Mouse (Mus musculus) intestine, embryonic 15.5 days (tissue): ENCODE results near the gene Mmp9. TPM values are rescaled to one million over a fixed set of nuclear protein-coding genes. Genes with fewer than 3 reads are reported as not detected.

Source experiments
- ATAC-seq: fragments of 200-750 bp; cut with Nextera tagmentation; 2 replicates; pipeline ENCODE4 v1.8.0; 2017; ENCODE audit warnings: moderate TSS enrichment, moderate library complexity
- H3K27ac ChIP-seq: fragments of 300-500 bp; sonication (generic); 2 replicates; pipeline ENCODE4 v1.5.1; 2015; ENCODE audit warnings: mild to moderate bottlenecking, inconsistent platforms
- H3K27me3 ChIP-seq: fragments of 300-500 bp; sonication (generic); replicated peaks from 2 replicates; pipeline ENCODE4 v1.6.1; 2015; ENCODE audit warnings: inconsistent platforms
- H3K36me3 ChIP-seq: fragments of 300-500 bp; sonication (generic); 2 replicates; pipeline ENCODE4 v1.6.1; 2015; ENCODE audit warnings: inconsistent platforms
- H3K4me1 ChIP-seq: fragments of 300-500 bp; sonication (generic); replicated peaks from 2 replicates; pipeline ENCODE4 v1.6.1; 2015; ENCODE audit warnings: inconsistent platforms
- H3K4me2 ChIP-seq: fragments of 300-500 bp; sonication (generic); replicated peaks from 2 replicates; pipeline ENCODE4 v1.6.1; 2015; ENCODE audit warnings: mild to moderate bottlenecking, inconsistent platforms
- H3K4me3 ChIP-seq: fragments of 300-500 bp; sonication (generic); replicated peaks from 2 replicates; pipeline ENCODE4 v1.5.1; 2015; ENCODE audit warnings: inconsistent platforms
- H3K9ac ChIP-seq: fragments of 300-500 bp; sonication (generic); 2 replicates; pipeline ENCODE4 v1.6.1; 2015; ENCODE audit warnings: inconsistent platforms
- H3K9me3 ChIP-seq: fragments of 300-500 bp; sonication (generic); 2 replicates; pipeline ENCODE4 v1.6.1; 2016; ENCODE audit warnings: inconsistent platforms
- WGBS: fragments of 180-500 bp; shearing (Covaris S2); methylation state at CpG from one replicate; pipeline ENCODE4 v1.1.7; 2015; 5-methylcytosine and 5-hydroxymethylcytosine counted together
- polyA plus RNA-seq: library from polyadenylated mRNA; unstranded; fragments of >200 nt; fragmentation: Nextera tagmentation; extraction: Ambion mirVana; gene quantifications from 2 replicates; pipeline ENCODE4 v1.2.1, GENCODE M21; 2015

The Mmp9 gene
- polyA plus RNA-seq, 1 experiment from 2014 or later = 5.2 TPM

GRCm38 (mm10) chr2:164962183-164962580 is 21.6 kb downstream of the Mmp9 start:
- ATAC-seq = no peak
- Histone ChIP-seq H3K4me2 (no peak overlapping the region), H3K4me1 (peaks cover 9% of the 10 kb centered on the region; the same call in 1 of the 2 replicates), H3K27ac (no peak overlapping the region), H3K9ac (no peak overlapping the region), H3K27me3 (peaks cover 15% of the 10 kb centered on the region), H3K9me3 (no peaks in the 10 kb centered on the region), H3K36me3 (no peaks in the 10 kb centered on the region), H3K4me3 (no peak overlapping the region)
- 47% methylated on average over 7 of the region's 7 CpGs for WGBS

- WGBS = 52% methylated on average over 9 of the region's 9 CpGs
- ATAC-seq = no peak
- Histone ChIP-seq H3K9ac (no peak overlapping the region), H3K27me3 (peaks cover 37% of the 10 kb centered on the region), H3K4me3 (no peak overlapping the region), H3K9me3 (no peaks in the 10 kb centered on the region), H3K36me3 (no peaks in the 10 kb centered on the region), H3K4me2 (no peak overlapping the region), H3K27ac (no peak overlapping the region), H3K4me1 (peaks cover 17% of the 10 kb centered on the region)
Observed at GRCm38 (mm10) chr2:164964242-164964894, 23.8 kb downstream of the Mmp9 start.

GRCm38 (mm10) chr2:164964981-164965380 is 24.4 kb downstream of the Mmp9 start:
- Histone ChIP-seq H3K9ac (no peak overlapping the region), H3K27me3 (peaks cover 43% of the 10 kb centered on the region), H3K36me3 (no peaks in the 10 kb centered on the region)

GRCm38 (mm10) chr2:164966381-164966780 is 25.8 kb downstream of the Mmp9 start:
- Histone ChIP-seq H3K27ac (no peak overlapping the region), H3K9me3 (no peaks in the 10 kb centered on the region), H3K4me3 (no peak overlapping the region), H3K4me1 (peaks cover 18% of the 10 kb centered on the region), H3K4me2 (no peak overlapping the region), H3K9ac (no peak overlapping the region), H3K36me3 (no peaks in the 10 kb centered on the region), H3K27me3 (peaks cover 57% of the 10 kb centered on the region)
- no peak for ATAC-seq
- 19% methylated on average over 8 of the region's 8 CpGs for WGBS

More at GRCm38 (mm10) chr2:164964981-164965380, 24.4 kb downstream of the Mmp9 start:
- ATAC-seq = no peak
- Histone ChIP-seq H3K4me3 (no peak overlapping the region), H3K4me2 (no peak overlapping the region), H3K9me3 (no peaks in the 10 kb centered on the region), H3K27ac (no peak overlapping the region), H3K4me1 (peaks cover 17% of the 10 kb centered on the region)
- 94% methylated on average over 1 of the region's 1 CpGs for WGBS

- Histone ChIP-seq H3K9me3 (no peaks in the 10 kb centered on the region), H3K27me3 (peaks cover 64% of the 10 kb centered on the region), H3K27ac (no peak overlapping the region), H3K4me1 (peaks cover 17% of the 10 kb centered on the region), H3K9ac (no peak overlapping the region), H3K4me2 (no peak overlapping the region), H3K36me3 (no peaks in the 10 kb centered on the region), H3K4me3 (no peak overlapping the region)
- WGBS = 17% methylated on average over 6 of the region's 6 CpGs
- no peak for ATAC-seq
Observed at GRCm38 (mm10) chr2:164967193-164967592, 26.6 kb downstream of the Mmp9 start.

GRCm38 (mm10) chr2:164967761-164968440 is 27.3 kb downstream of the Mmp9 start:
- Histone ChIP-seq H3K36me3 (no peaks in the 10 kb centered on the region), H3K4me1 (peaks cover 17% of the 10 kb centered on the region), H3K27ac (no peak overlapping the region), H3K9ac (no peak overlapping the region), H3K4me3 (peak overlapping the region; percentile 27), H3K27me3 (peaks cover 68% of the 10 kb centered on the region), H3K4me2 (peak overlapping the region; percentile 60), H3K9me3 (no peaks in the 10 kb centered on the region)
- 3% methylated on average over 63 of the region's 65 CpGs for WGBS
- peak; percentile 34; the same call in 1 of the 2 replicates for ATAC-seq

- Histone ChIP-seq H3K9ac (no peak overlapping the region), H3K9me3 (no peaks in the 10 kb centered on the region), H3K36me3 (no peaks in the 10 kb centered on the region), H3K4me3 (peak overlapping the region; percentile 27), H3K27me3 (peaks cover 70% of the 10 kb centered on the region), H3K27ac (no peak overlapping the region), H3K4me1 (peaks cover 17% of the 10 kb centered on the region), H3K4me2 (peak overlapping the region; percentile 60)
- WGBS = under 1% methylated on average over 28 of the region's 29 CpGs
- ATAC-seq = peak; percentile 83
Observed at GRCm38 (mm10) chr2:164968451-164968851, 27.9 kb downstream of the Mmp9 start.

- Histone ChIP-seq H3K9me3 (no peaks in the 10 kb centered on the region), H3K9ac (no peak overlapping the region), H3K27me3 (peaks cover 70% of the 10 kb centered on the region), H3K36me3 (no peaks in the 10 kb centered on the region), H3K27ac (no peak overlapping the region), H3K4me2 (no peak overlapping the region), H3K4me3 (no peak overlapping the region), H3K4me1 (peaks cover 17% of the 10 kb centered on the region)
- WGBS = 7% methylated on average over 21 of the region's 21 CpGs
- no peak for ATAC-seq
Observed at GRCm38 (mm10) chr2:164969348-164969781, 28.8 kb downstream of the Mmp9 start.

- 0 out of 2 replicates have a peak, but pooled peaks have one; percentile 17 for ATAC-seq
- Histone ChIP-seq H3K9ac (no peak overlapping the region), H3K4me3 (peak overlapping the region; percentile 9; the same call in 1 of the 2 replicates), H3K9me3 (no peaks in the 10 kb centered on the region), H3K27ac (no peak overlapping the region), H3K4me1 (peaks cover 17% of the 10 kb centered on the region), H3K36me3 (no peaks in the 10 kb centered on the region), H3K4me2 (peak overlapping the region; percentile 34; the same call in 1 of the 2 replicates), H3K27me3 (peaks cover 66% of the 10 kb centered on the region)
- whole genome bisulfite sequencing = 1% methylated on average over 42 of the region's 42 CpGs
Observed at GRCm38 (mm10) chr2:164970631-164971196, 30.1 kb downstream of the Mmp9 start.

GRCm38 (mm10) chr2:164972646-164973045 is 32.1 kb downstream of the Mmp9 start:
- H3K27me3 ChIP-seq = peaks cover 51% of the 10 kb centered on the region

GRCm38 (mm10) chr2:164975611-164976010 is 35.0 kb downstream of the Mmp9 start:
- WGBS = 80% methylated on average over 6 of the region's 6 CpGs
- H3K36me3 ChIP-seq = no peaks in the 10 kb centered on the region
- ATAC-seq = no peak
- peaks cover 21% of the 10 kb centered on the region for H3K27me3 ChIP-seq
- no peak overlapping the region for H3K27ac ChIP-seq
- H3K4me3 ChIP-seq = no peak overlapping the region
- H3K9ac ChIP-seq = no peak overlapping the region
- no peaks in the 10 kb centered on the region for H3K9me3 ChIP-seq
- peaks cover 5% of the 10 kb centered on the region; the same call in 1 of the 2 replicates for H3K4me1 ChIP-seq
- H3K4me2 ChIP-seq = no peak overlapping the region

More at GRCm38 (mm10) chr2:164972646-164973045, 32.1 kb downstream of the Mmp9 start:
- Histone ChIP-seq H3K4me1 (peaks cover 16% of the 10 kb centered on the region), H3K4me2 (no peak overlapping the region), H3K27ac (no peak overlapping the region), H3K36me3 (no peaks in the 10 kb centered on the region), H3K9me3 (no peaks in the 10 kb centered on the region), H3K4me3 (no peak overlapping the region), H3K9ac (no peak overlapping the region)
- WGBS = 67% methylated on average over 5 of the region's 5 CpGs
- ATAC-seq = no peak

GRCm38 (mm10) chr2:164979749-164980148 is 39.2 kb downstream of the Mmp9 start:
- Histone ChIP-seq H3K4me1 (no peaks in the 10 kb centered on the region), H3K27ac (no peak overlapping the region), H3K4me2 (no peak overlapping the region), H3K4me3 (no peak overlapping the region), H3K9ac (no peak overlapping the region), H3K36me3 (no peaks in the 10 kb centered on the region), H3K27me3 (no peaks in the 10 kb centered on the region), H3K9me3 (no peaks in the 10 kb centered on the region)
- WGBS = 21% methylated on average over 7 of the region's 7 CpGs
- no peak for ATAC-seq
